Comparison of ENCODE assay signal across 8 mouse cellular contexts in genomic region chr11:4258657-4259082, GRCm38 (mm10). TPM values are rescaled to one million over a fixed set of nuclear protein-coding genes. Genes with fewer than 3 reads are reported as not detected.
DNase-seq lines count a peak whose midpoint lies in the region; ATAC-seq lines count a peak whose summit lies in the region.

No protein-coding gene starts in this region.

- peak overlapping the region; percentile 42 for H3K4me2 ChIP-seq in intestine, embryonic 16.5 days (ENCODE audit: low read depth, low read length)

- ATAC-seq in intestine, embryonic 16.5 days = 0 out of 2 replicates have a peak, but pooled peaks have one; percentile 23

- no peaks in the 10 kb centered on the region for H3K36me3 ChIP-seq in intestine, embryonic 16.5 days (ENCODE audit: control insufficient read depth, insufficient read depth, low read length)
- H3K36me3 ChIP-seq in midbrain, embryonic 10.5 days = no peaks in the 10 kb centered on the region

- H3K4me1 ChIP-seq in intestine, embryonic 16.5 days (ENCODE audit: control insufficient read depth, insufficient read depth, low read length) = peaks cover 43% of the 10 kb centered on the region
- H3K4me1 ChIP-seq in midbrain, embryonic 10.5 days = peaks cover 29% of the 10 kb centered on the region

- WGBS in intestine, embryonic 16.5 days = under 1% methylated on average over 7 of the region's 7 CpGs
- 1% methylated on average over 7 of the region's 7 CpGs for WGBS in midbrain, embryonic 10.5 days

- DNase-seq in adrenal gland, adult 8-10 months = peak; percentile 56
- DNase-seq in embryo, embryonic 11.5 days (ENCODE audit: low read depth, low spot score) = peak; percentile 75
- DNase-seq in gastrocnemius, postnatal 4 days (ENCODE audit: low spot score in 2 of 2) = peak; percentile 76 to 84
- DNase-seq in left cerebral cortex, postnatal 36 days (ENCODE audit: low spot score in 2 of 2) = peak; percentile 78 to 82
- DNase-seq in midbrain, embryonic 10.5 days (ENCODE audit: low spot score) = peak; percentile 81
- peak; percentile 52 to 66 for DNase-seq in right cerebral cortex, postnatal 36 days (ENCODE audit: low spot score in 2 of 2)
- DNase-seq in urinary bladder, postnatal 4 days (ENCODE audit: low spot score in 2 of 2) = peak; percentile 72 to 80

- no peak overlapping the region for H3K27ac ChIP-seq in intestine, embryonic 16.5 days (ENCODE audit: low read length)
- H3K27ac ChIP-seq in midbrain, embryonic 10.5 days (replicated peaks) = peak overlapping the region; percentile 30; the same call in 1 of the 2 replicates

- no peaks in the 10 kb centered on the region for H3K27me3 ChIP-seq in intestine, embryonic 16.5 days (replicated peaks; ENCODE audit: control insufficient read depth, insufficient read depth, low read length)
- H3K27me3 ChIP-seq in midbrain, embryonic 10.5 days (ENCODE audit: low read depth, poor library complexity, severe bottlenecking) = peaks cover 32% of the 10 kb centered on the region

- 0 out of 2 replicates have a peak overlapping the region, but pooled peaks have one; percentile 64 for H3K9ac ChIP-seq in intestine, embryonic 16.5 days (ENCODE audit: low read depth, low read length)

- H3K9me3 ChIP-seq in intestine, embryonic 16.5 days (ENCODE audit: control insufficient read depth, low read length) = no peaks in the 10 kb centered on the region
- H3K9me3 ChIP-seq in midbrain, embryonic 10.5 days (replicated peaks) = no peaks in the 10 kb centered on the region

- peak overlapping the region; percentile 22 for H3K4me3 ChIP-seq in intestine, embryonic 16.5 days (ENCODE audit: low read length)
- H3K4me3 ChIP-seq in midbrain, embryonic 10.5 days = peak overlapping the region; percentile 39

- intact Hi-C loops in left cerebral cortex, postnatal 36 days (cut with DNase I) = loop anchor here (1.0 to 5.0 kb wide), 2 partner anchors 36 to 164 kb away; no protein-coding TSS in a partner anchor

RNA-seq across cellular contexts. Expression of gene Lif, which starts 1.3 kb away (rescaled TPM):
- 1 to 10 TPM in 1 of 4 experiments, under 1 TPM in 2, not detected in 1; 0.15 to 1.0 (median 0.34) TPM for total RNA-seq in adrenal gland, adult 8-10 months (2022)
- 1 to 10 TPM; 1.3 to 2.1 TPM for total RNA-seq in gastrocnemius, postnatal 4 days (2021)
- 0.95 and 0.98 TPM in 2 replicates for polyA plus RNA-seq in intestine, embryonic 16.5 days (2015; fragmentation: Nextera tagmentation; extraction: Ambion mirVana)
- under 1 TPM; 0.48 to 0.79 TPM for total RNA-seq in left cerebral cortex, postnatal 36 days (2021)
- polyA plus RNA-seq in midbrain, embryonic 10.5 days (2016; fragmentation: Nextera tagmentation; extraction: Ambion mirVana) = 0.21 TPM in 1 of 2 replicates, not detected in the other

RNA-seq across cellular contexts. Expression of gene Osm, which starts 22.4 kb away (rescaled TPM):
- under 1 TPM in 2 of 4 experiments, not detected in 2; 0.24 to 0.25 TPM for total RNA-seq in adrenal gland, adult 8-10 months (2022)
- total RNA-seq in gastrocnemius, postnatal 4 days (2021) = under 1 TPM; 0.22 to 0.36 TPM
- 0.07 and 0.12 TPM in 2 replicates for polyA plus RNA-seq in intestine, embryonic 16.5 days (2015; fragmentation: Nextera tagmentation; extraction: Ambion mirVana)
- not detected for total RNA-seq in left cerebral cortex, postnatal 36 days (2021)
- 0.05 TPM in 1 of 2 replicates, not detected in the other for polyA plus RNA-seq in midbrain, embryonic 10.5 days (2016; fragmentation: Nextera tagmentation; extraction: Ambion mirVana)

RNA-seq across cellular contexts. Expression of gene Castor1, which starts 40.6 kb away (rescaled TPM):
- total RNA-seq in adrenal gland, adult 8-10 months (2022) = 1 to 10 TPM; 3.1 to 6.1 (median 4.2) TPM
- 1 to 10 TPM; 8.7 to 9.8 TPM for total RNA-seq in gastrocnemius, postnatal 4 days (2021)
- polyA plus RNA-seq in intestine, embryonic 16.5 days (2015; fragmentation: Nextera tagmentation; extraction: Ambion mirVana) = 5.9 and 7.3 TPM in 2 replicates
- 1 to 10 TPM; 4.3 to 5.3 TPM for total RNA-seq in left cerebral cortex, postnatal 36 days (2021)
- 2.7 and 3.4 TPM in 2 replicates for polyA plus RNA-seq in midbrain, embryonic 10.5 days (2016; fragmentation: Nextera tagmentation; extraction: Ambion mirVana)
